Mouse (Mus musculus) liver, postnatal 0 days (tissue): ENCODE data around the gene Cldn12.

Source experiments
- CTCF ChIP-seq: sonication (generic); IDR thresholded peaks from 2 replicates; pipeline ENCODE4 v1.5.1; 2016; ENCODE audit warnings: antibody characterized with exemption, low read depth
- EP300 ChIP-seq: IDR thresholded peaks from 2 replicates; pipeline ENCODE4 v1.6.1; 2016; ENCODE audit warnings: antibody characterized with exemption, low read depth, mild to moderate bottlenecking

GRCm38 (mm10) chr5:5492163-5492562 is 22.6 kb downstream of the Cldn12 start:
- no peak for TF ChIP-seq EP300
- TF ChIP-seq CTCF: 0 out of 2 replicates have a peak, but pooled peaks have one; percentile 6
